Mouse (Mus musculus) urinary bladder, postnatal 25 days (tissue): ENCODE measurements around the gene Ccin.

Experiments
- DNase-seq: peaks from one replicate; pipeline ENCODE4 v3.0.0; 2022; ENCODE audit warnings: low spot score

Ccin gene

DNA sequence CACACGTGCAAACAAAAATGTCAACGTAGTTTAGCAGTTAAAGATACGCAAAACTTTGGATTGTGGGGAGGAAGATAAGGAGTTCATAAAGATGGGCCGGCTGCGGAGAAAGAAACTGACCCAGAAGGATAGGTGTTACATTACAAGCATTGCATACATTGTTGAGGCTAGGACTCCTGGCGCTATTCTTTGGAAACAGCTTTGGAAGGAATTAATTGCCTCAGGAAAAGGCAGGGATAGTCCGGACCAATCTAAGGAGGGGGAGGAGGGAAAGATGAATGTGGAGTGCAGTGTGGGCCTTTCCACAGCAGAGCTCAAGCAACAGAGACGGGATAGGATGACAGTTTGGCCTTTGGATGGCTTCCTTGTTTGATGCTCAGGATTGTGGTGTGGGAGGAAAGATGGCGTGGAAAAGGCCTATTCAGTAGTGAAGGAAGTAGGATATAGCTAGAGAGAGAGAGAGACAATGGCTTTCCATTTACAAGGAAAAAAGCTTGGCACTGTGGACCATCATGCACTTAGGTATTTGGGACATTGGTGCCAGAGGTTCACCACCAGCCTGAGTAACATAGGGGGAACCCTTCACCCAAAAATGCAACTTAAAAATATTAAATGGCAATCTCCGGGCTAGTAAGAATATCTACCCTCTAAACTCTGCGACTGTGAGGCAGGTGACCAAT is 30.2 kb downstream of the Ccin start:
- DNase-seq = no peak

DNA sequence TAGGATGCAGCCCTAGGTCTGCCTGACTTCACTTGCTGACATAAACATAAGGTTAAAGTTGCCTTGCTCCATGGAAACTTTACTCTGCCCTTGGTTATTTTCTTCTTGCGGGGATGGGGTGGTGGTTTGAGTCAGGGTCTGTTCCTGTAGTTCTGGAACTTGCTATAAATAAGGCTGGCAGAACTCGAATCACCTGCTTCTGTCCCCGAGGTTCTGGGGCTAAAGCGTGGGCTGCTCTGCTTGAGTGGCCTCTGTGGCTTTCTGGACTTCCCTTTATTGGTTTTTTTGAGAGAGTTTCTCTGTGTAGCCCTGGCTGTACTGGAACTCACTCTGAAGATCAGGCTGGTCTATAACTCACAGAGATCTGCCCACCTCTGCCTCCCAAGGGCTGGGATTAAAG is 32.8 kb downstream of the Ccin start:
- DNase-seq = no peak

DNA sequence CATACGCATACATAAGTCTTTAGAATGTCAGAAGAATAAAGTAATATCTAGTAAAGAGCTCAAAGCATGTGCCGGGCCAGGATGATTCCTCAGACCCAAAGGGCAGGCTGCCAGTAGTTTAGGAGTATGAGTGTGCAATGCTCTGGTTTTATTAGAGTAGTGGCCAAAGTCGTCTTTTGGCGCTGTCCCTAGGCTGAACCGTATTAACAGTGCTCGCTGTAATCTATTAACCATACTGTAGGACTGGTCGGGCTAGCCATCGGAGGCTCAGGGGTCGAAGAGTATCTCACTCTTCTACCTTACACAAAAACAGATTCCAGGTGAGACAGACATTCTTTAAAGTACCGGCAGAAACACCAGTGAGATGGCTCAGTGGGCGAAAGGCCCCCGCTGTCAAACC is 33.5 kb downstream of the Ccin start:
- DNase-seq = no peak

DNA sequence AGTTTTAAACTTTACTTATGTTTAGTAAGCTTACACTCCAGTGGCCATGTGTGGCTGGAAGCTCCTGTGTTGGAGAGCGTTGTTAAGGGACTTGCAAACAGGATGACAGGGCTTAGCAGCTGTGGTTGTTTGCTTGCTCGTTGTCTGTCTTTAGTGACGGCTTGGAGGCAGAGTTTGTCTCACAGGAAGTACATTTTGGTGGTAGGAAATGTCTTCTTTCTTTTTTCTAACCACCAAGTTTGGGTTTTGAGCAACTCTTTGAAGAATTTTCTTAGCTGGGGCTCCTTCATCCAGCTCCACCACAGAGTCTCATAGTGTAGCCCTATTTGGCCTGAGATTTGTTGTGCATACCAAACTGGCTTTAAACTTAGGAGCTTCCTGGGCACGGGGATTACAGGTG is 39.0 kb downstream of the Ccin start:
- no peak for DNase-seq

DNA sequence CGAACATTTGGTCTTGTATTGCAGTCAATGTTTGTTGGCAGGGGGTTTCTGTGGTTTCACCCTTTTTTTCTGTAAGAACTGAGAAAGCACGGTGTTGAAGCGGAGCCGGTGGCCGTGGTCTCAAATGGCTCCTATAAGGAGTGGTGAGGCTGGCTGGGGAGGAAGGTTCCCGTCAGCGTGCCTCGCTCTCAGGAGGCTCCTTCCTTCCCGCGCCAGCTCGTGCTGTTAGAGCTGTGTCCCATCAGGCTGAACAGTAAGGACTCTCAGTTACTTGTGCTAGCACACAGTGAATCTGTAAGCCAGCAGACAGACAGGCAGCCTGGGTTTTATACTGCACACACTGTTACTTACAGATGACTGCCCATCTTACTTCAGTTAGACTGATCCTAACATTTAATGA is 39.5 kb downstream of the Ccin start:
- DNase-seq = no peak

DNA sequence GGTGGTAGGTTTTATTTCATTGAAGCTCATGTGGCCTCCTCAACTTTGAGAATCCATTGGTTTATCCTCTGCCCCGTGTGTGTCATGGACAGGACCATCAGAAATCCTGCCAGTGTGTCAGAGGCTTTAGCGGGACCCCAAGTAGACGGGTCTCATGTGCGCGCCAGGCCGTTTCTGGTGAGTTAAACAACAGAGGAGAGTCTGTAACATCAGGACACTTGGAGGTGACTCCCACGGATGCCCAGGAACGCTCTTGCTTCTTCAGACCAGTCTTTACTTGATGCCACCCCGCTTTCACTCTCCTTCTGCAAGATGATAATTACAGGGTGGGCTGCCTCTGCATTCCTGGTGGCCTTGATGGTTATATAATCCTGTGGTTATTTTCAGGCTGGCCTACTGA is 40.4 kb downstream of the Ccin start:
- no peak for DNase-seq

DNA sequence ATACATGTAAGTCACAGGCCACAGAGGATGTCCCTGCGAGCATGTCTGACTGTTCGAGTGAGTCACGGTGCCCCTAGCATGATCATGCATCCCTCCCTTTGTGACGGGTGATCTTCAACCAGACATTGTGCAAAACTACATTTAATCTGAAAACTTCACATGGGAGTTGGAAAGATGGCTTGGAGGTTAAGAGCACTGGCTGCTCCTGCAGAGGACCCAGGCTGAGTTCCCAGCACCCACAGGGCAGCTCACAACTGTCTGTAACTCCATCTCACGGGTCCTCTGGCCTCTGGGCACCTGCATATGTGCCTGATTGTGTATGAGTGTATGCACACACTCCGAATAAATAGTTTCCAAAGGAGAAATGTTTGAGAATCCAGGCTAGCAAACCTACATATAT is 41.0 kb downstream of the Ccin start:
- no peak for DNase-seq

DNA sequence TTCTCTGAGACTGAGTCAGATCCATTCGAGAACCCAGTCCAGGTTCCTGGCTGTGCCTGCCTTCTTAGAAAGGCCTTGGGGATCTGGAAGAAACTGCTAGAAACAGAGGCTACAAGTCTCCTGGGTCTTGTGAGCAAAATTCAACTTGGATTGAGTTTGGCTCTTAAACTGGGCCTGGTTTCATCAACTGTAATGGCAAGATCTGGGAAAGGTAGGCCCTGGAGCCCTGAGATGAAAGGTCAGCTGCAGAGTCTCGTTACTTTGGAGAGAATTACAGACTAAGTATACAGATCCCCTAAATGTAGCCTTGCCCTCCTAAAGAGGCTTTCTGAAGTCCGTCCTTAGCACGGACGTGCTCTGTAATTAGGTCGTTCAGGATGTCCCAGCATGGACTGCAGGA is 42.3 kb downstream of the Ccin start:
- DNase-seq = no peak

DNA sequence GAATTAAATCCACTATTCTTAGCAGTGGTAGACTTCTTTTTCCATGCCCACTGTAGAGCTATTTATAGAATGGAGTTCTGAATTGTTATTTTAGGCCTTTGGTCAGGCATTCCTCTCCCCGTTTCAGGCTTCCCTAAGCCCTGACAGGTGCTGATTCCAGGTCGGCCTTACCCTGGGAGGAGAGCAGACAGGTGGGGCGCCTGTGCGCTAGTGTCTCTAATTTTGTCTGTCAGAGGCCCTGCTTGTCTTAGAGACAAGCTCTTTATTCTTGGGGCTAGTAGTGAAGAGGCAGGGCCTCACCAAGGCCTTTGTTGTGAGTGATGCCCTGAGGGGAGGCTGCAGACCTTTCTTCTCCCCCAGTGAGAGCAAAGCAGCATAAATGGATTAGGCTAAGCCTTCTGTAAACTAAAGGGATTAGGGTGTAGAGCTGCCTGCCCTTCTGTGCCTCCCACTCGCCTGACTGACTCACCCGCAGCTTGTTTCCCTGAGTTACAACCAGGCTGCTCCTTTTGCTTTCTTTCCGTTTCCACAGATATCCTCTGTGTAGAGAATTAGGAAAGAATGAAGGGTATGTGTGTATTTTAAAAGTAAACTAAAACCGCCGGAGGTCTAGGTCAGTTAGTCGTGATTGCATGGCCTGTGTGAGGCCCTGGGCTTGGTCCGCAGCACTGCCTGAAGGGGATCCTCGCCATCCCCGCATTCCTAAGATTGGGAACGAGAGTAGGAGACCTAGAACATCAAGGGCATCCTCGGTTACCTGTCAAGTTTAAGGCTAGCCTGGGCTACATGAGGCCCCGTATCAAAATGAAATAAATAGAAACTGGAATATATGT is 45.2 kb downstream of the Ccin start:
- no peak for DNase-seq

DNA sequence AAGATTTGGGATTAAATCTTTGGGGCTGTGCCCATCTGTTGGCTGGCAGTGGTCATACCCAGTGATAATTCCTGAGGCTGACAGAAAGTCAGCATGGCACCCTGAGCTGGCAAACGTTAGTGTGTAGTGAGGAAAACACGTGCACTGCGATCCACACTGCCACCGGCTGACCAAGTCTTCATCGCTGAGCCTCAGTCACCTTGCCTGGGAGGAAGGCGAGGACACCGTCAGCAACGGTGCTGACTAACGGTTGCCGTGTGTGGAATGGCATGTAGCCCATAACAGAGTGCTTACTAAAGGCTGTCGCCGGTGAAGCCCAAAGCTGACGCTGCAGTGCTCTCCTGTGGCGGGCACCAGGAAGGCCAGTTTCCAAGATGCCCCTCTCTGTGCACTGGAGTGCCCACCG is 46.4 kb downstream of the Ccin start:
- no peak for DNase-seq

DNA sequence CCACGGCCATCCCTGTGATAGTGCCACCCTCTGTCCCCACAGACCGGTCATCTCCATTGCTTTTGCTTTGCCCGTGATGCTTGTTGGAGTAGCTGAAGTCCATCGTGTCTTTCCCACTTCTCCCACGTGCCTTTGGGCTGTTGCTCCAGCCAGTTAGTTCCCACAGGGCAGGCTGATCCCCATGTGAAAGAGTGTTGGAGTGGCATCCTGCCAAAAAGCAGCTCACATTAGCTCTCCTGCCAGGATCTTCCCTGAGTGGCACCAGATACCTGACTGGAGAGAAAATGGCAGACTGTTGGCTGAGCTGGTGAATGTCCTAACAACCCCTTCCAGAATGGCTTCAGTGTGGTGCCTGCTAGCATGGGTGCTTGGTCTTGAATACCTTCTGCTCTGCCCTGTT is 48.2 kb downstream of the Ccin start:
- DNase-seq = no peak
